Mouse (Mus musculus) E14TG2a.4 (cell line): Measurements from ENCODE around the gene Ano10.
A peak's percentile ranks its signal among the peaks of the same experiment; 100 is the strongest.

Experiments used
- H3K27me3 ChIP-seq: 2 replicates; pipeline ENCODE4 v1.6.1; 2014; ENCODE audit warnings: low read length, control low read depth; ENCODE audit not compliant: insufficient read depth
- H3K36me3 ChIP-seq: 2 replicates; pipeline ENCODE4 v1.6.1; 2014; ENCODE audit warnings: low read length, control low read depth; ENCODE audit not compliant: insufficient read depth
- H3K4me1 ChIP-seq: replicated peaks from 2 replicates; pipeline ENCODE4 v1.6.1; 2014; ENCODE audit warnings: low read depth, low read length, control low read depth
- H3K4me3 ChIP-seq: replicated peaks from 2 replicates; pipeline ENCODE4 v1.5.1; 2014; ENCODE audit warnings: mild to moderate bottlenecking, low read length
- H3K9me3 ChIP-seq: 2 replicates; pipeline ENCODE4 v1.6.1; 2014; ENCODE audit warnings: low read length, control low read depth
- CTCF ChIP-seq: conservative IDR thresholded peaks from 2 replicates; pipeline ENCODE4 v1.5.1; 2014; ENCODE audit warnings: low read length
- NANOG ChIP-seq: IDR thresholded peaks from 2 replicates; pipeline ENCODE4 v1.6.1; 2014; ENCODE audit warnings: borderline replicate concordance, low read length, mixed read lengths
- POU5F1 ChIP-seq: IDR thresholded peaks from 2 replicates; pipeline ENCODE4 v1.6.1; 2014; ENCODE audit warnings: low read length, borderline replicate concordance

Ano10 gene

GRCm38 (mm10) chr9:122233972-122234345 is 60.3 kb downstream of the Ano10 start:
- H3K36me3 ChIP-seq = no peaks in the 10 kb centered on the region
- H3K27me3 ChIP-seq = no peaks in the 10 kb centered on the region
- H3K4me1 ChIP-seq = peaks cover 10% of the 10 kb centered on the region
- no peak overlapping the region for H3K4me3 ChIP-seq
- H3K9me3 ChIP-seq = no peaks in the 10 kb centered on the region
- TF ChIP-seq CTCF = no peak
- TF ChIP-seq NANOG = no peak
- no peak for TF ChIP-seq POU5F1

- Histone ChIP-seq H3K9me3 (no peaks in the 10 kb centered on the region), H3K36me3 (no peaks in the 10 kb centered on the region), H3K4me3 (no peak overlapping the region), H3K27me3 (no peaks in the 10 kb centered on the region), H3K4me1 (peaks cover 10% of the 10 kb centered on the region)
- no peak for TF ChIP-seq POU5F1
- no peak for TF ChIP-seq CTCF
- no peak for TF ChIP-seq NANOG
Observed at GRCm38 (mm10) chr9:122233316-122233971, 60.8 kb downstream of the Ano10 start.

GRCm38 (mm10) chr9:122232912-122233311 is 61.3 kb downstream of the Ano10 start:
- no peak overlapping the region for H3K4me3 ChIP-seq
- no peaks in the 10 kb centered on the region for H3K27me3 ChIP-seq
- H3K36me3 ChIP-seq = no peaks in the 10 kb centered on the region
- no peaks in the 10 kb centered on the region for H3K9me3 ChIP-seq
- H3K4me1 ChIP-seq = peaks cover 10% of the 10 kb centered on the region
- TF ChIP-seq POU5F1 (no peak), NANOG (no peak), CTCF (no peak)

GRCm38 (mm10) chr9:122230701-122231100 is 63.5 kb downstream of the Ano10 start:
- no peaks in the 10 kb centered on the region for H3K27me3 ChIP-seq
- H3K4me1 ChIP-seq = peaks cover 10% of the 10 kb centered on the region
- no peaks in the 10 kb centered on the region for H3K36me3 ChIP-seq
- TF ChIP-seq NANOG (no peak), CTCF (no peak), POU5F1 (no peak)
- H3K4me3 ChIP-seq = no peak overlapping the region
- H3K9me3 ChIP-seq = no peaks in the 10 kb centered on the region

GRCm38 (mm10) chr9:122226419-122226818 is 67.8 kb downstream of the Ano10 start:
- Histone ChIP-seq H3K27me3 (0 out of 2 replicates have a peak, but pooled peaks cover 9% of the 10 kb centered on the region), H3K36me3 (no peaks in the 10 kb centered on the region), H3K9me3 (no peaks in the 10 kb centered on the region), H3K4me3 (no peak overlapping the region), H3K4me1 (0 out of 2 replicates have a peak, but pooled peaks cover 9% of the 10 kb centered on the region)
- TF ChIP-seq CTCF (no peak), NANOG (no peak), POU5F1 (no peak)

- H3K4me1 ChIP-seq = 0 out of 2 replicates have a peak, but pooled peaks cover 9% of the 10 kb centered on the region
- H3K36me3 ChIP-seq = no peaks in the 10 kb centered on the region
- TF ChIP-seq POU5F1 (no peak), NANOG (no peak), CTCF (peak; percentile 41)
- 0 out of 2 replicates have a peak, but pooled peaks cover 9% of the 10 kb centered on the region for H3K27me3 ChIP-seq
- H3K4me3 ChIP-seq = no peak overlapping the region
- no peaks in the 10 kb centered on the region for H3K9me3 ChIP-seq
Observed at GRCm38 (mm10) chr9:122225309-122225708, 68.9 kb downstream of the Ano10 start.

- H3K4me1 ChIP-seq = 0 out of 2 replicates have a peak, but pooled peaks cover 9% of the 10 kb centered on the region
- H3K27me3 ChIP-seq = 0 out of 2 replicates have a peak, but pooled peaks cover 9% of the 10 kb centered on the region
- H3K4me3 ChIP-seq = no peak overlapping the region
- no peaks in the 10 kb centered on the region for H3K9me3 ChIP-seq
- TF ChIP-seq POU5F1 = no peak
- no peak for TF ChIP-seq NANOG
- TF ChIP-seq CTCF = no peak
- H3K36me3 ChIP-seq = no peaks in the 10 kb centered on the region
Observed at GRCm38 (mm10) chr9:122223005-122223404, 71.2 kb downstream of the Ano10 start.

- Histone ChIP-seq H3K36me3 (no peaks in the 10 kb centered on the region), H3K9me3 (no peaks in the 10 kb centered on the region), H3K4me1 (0 out of 2 replicates have a peak, but pooled peaks cover 9% of the 10 kb centered on the region), H3K27me3 (0 out of 2 replicates have a peak, but pooled peaks cover 9% of the 10 kb centered on the region), H3K4me3 (no peak overlapping the region)
- TF ChIP-seq NANOG = no peak
- no peak for TF ChIP-seq CTCF
- TF ChIP-seq POU5F1 = no peak
Observed at GRCm38 (mm10) chr9:122219934-122220333, 74.3 kb downstream of the Ano10 start.
